Mouse (Mus musculus): ENCODE results near the gene Cyp2c69.
"Not testable (repeated sequence)": the region's sequence is repeated elsewhere in the genome, so short reads cannot be mapped to it uniquely, and the experiment has no call there.

The Cyp2c69 gene

GRCm38 (mm10) chr19:39886699-39887098 lies at the start of gene Cyp2c69:
Gene Cyp2c69 (minus strand): TSS chr19:39886799.
- not testable (repeated sequence) for DNase-seq

- no peak for DNase-seq
Observed at GRCm38 (mm10) chr19:39935396-39935795, 48.8 kb upstream of the Cyp2c69 start.

- no peak for DNase-seq
Observed at GRCm38 (mm10) chr19:39930032-39930431, 43.4 kb upstream of the Cyp2c69 start.

GRCm38 (mm10) chr19:39901656-39902055 lies 15.1 kb upstream of the Cyp2c69 start:
- no peak for DNase-seq

GRCm38 (mm10) chr19:39890079-39890478 lies 3.5 kb upstream of the Cyp2c69 start:
- DNase-seq: not testable (repeated sequence)

GRCm38 (mm10) chr19:39866133-39866532 lies 20.5 kb downstream of the Cyp2c69 start:
- DNase-seq: no peak

- DNase-seq: not testable (repeated sequence)
Observed at GRCm38 (mm10) chr19:39820931-39821330, 65.7 kb downstream of the Cyp2c69 start.

GRCm38 (mm10) chr19:39816400-39816799 lies 70.2 kb downstream of the Cyp2c69 start:
- DNase-seq: not testable (repeated sequence)

GRCm38 (mm10) chr19:39815991-39816390 lies 70.6 kb downstream of the Cyp2c69 start:
- not testable (repeated sequence) for DNase-seq

GRCm38 (mm10) chr19:39812714-39813113 lies 73.9 kb downstream of the Cyp2c69 start, which contains the start of gene Cyp2c40:
Gene Cyp2c40 (minus strand): TSS chr19:39812814.
- DNase-seq: not testable (repeated sequence)

Data from right cerebral cortex, adult 18-20 months (tissue).